Mouse (Mus musculus): ENCODE results near the gene Pdia5. TPM values are rescaled to one million over a fixed set of nuclear protein-coding genes. Genes with fewer than 3 reads are reported as not detected.

The Pdia5 gene
- polyA plus RNA-seq, 1 experiment from 2014 or later = 42.6 TPM

GRCm38 (mm10) chr16:35477273-35477672 is 13.4 kb downstream of the Pdia5 start:
- 81% methylated on average over 1 of the region's 1 CpGs for WGBS
- ATAC-seq (ENCODE audit: low FRiP score, low read depth) = no peak

DNA sequence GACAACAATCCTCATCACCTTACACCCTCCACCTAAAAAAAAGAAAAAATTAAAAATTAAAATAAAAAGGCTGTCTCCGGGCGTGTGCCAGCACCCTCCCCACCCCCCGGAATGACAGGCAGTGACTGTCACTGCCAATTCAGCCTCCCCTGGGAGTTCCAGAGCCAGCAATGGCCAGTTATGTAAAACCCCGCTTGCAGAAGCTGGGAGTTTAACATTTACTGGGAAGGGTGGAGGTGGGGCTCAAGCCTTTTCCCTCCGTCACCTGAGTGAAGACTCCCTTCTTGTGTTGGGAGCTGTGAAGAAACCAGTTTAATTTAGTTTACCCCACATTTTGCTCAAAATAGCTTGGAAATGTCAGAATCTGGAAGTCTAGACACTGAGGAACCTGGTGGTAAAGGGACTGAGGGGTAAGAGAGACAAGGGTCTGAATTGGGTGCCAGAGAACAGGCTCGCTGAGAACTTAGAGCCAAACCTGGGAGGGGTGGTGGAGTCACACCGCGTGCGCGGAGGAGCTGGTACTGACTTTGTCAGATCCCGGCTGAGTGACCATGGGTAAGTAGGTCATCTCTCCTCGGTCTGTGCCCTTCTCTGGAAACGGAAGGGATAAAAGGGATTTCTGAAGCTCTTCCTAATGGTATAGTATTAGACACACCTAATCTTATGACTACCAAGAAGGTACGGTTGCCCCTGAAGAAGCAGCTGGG is 18.0 kb downstream of the Pdia5 start:
- Histone ChIP-seq H3K27me3 (no peaks in the 10 kb centered on the region), H3K9ac (no peak overlapping the region), H3K4me3 (no peak overlapping the region), H3K4me1 (peaks cover 28% of the 10 kb centered on the region), H3K27ac (no peak overlapping the region), H3K4me2 (replicated peaks) (no peak overlapping the region), H3K36me3 (peaks cover 4% of the 10 kb centered on the region; the same call in 1 of the 2 replicates), H3K9me3 (no peaks in the 10 kb centered on the region)
- ATAC-seq (ENCODE audit: low FRiP score, low read depth) = no peak
- 91% methylated on average over 14 of the region's 14 CpGs for WGBS

More at GRCm38 (mm10) chr16:35477273-35477672, 13.4 kb downstream of the Pdia5 start:
- H3K27me3 ChIP-seq = no peaks in the 10 kb centered on the region
- no peak overlapping the region for H3K9ac ChIP-seq
- H3K4me1 ChIP-seq = peaks cover 24% of the 10 kb centered on the region
- no peaks in the 10 kb centered on the region for H3K36me3 ChIP-seq
- H3K9me3 ChIP-seq = no peaks in the 10 kb centered on the region; the same call in 1 of the 2 replicates
- H3K4me2 ChIP-seq (replicated peaks) = no peak overlapping the region
- H3K4me3 ChIP-seq = no peak overlapping the region
- H3K27ac ChIP-seq = no peak overlapping the region

- 87% methylated on average over 17 of the region's 17 CpGs for WGBS
- no peaks in the 10 kb centered on the region for H3K27me3 ChIP-seq
- H3K4me1 ChIP-seq = peaks cover 28% of the 10 kb centered on the region
- H3K4me2 ChIP-seq (replicated peaks) = no peak overlapping the region
- H3K9me3 ChIP-seq = no peaks in the 10 kb centered on the region
- no peak overlapping the region for H3K27ac ChIP-seq
- H3K9ac ChIP-seq = no peak overlapping the region
- peaks cover 5% of the 10 kb centered on the region; the same call in 1 of the 2 replicates for H3K36me3 ChIP-seq
- no peak overlapping the region for H3K4me3 ChIP-seq
- ATAC-seq (ENCODE audit: low FRiP score, low read depth) = no peak
Observed at GRCm38 (mm10) chr16:35471841-35472568, 18.7 kb downstream of the Pdia5 start.

DNA sequence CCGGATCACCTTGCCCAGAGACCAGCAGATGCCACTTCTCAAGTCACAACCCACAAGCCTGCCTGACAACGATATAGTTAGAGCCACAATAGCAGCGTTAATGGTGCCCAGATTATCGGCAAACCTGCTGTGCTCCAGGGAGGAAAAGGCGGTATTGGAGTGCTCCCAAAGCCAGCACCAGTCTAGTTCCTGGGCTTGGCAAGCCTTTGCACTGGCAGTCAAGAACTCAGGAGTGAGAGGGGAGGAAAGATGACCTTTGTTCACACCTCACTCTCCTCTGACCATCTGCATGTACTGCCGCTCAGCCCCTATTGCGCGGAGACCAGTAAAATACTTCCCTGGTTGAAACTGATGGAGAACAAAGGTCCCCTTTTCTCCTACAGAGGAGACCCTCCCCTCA is 19.7 kb downstream of the Pdia5 start:
- H3K4me3 ChIP-seq = no peak overlapping the region
- H3K9ac ChIP-seq = no peak overlapping the region
- WGBS = 80% methylated on average over 8 of the region's 8 CpGs
- peaks cover 8% of the 10 kb centered on the region for H3K36me3 ChIP-seq
- no peaks in the 10 kb centered on the region for H3K9me3 ChIP-seq
- ATAC-seq (ENCODE audit: low FRiP score, low read depth) = no peak
- H3K4me2 ChIP-seq (replicated peaks) = no peak overlapping the region
- peaks cover 28% of the 10 kb centered on the region for H3K4me1 ChIP-seq
- no peak overlapping the region for H3K27ac ChIP-seq
- H3K27me3 ChIP-seq = no peaks in the 10 kb centered on the region

DNA sequence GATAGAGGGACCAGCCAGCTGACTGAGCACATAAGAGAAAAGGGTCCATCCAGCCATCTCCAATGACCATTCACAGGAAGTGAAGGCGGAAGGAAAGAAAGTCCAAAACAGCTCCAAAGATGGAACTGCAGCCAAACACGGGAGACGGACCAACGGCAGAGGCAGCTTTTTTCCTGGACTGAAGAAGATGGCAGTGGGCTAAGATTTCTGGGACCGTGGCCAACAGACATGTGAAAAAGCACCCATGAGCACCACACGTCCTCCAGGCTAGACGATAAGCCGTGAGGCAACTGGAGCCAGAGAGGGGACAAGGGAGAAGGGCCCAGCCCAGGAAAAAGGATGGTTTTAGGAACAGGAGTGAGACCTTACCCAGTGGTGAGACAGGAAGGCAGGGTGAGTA is 20.6 kb downstream of the Pdia5 start:
- H3K27me3 ChIP-seq = no peaks in the 10 kb centered on the region
- H3K4me1 ChIP-seq = peaks cover 28% of the 10 kb centered on the region
- H3K4me3 ChIP-seq = no peak overlapping the region
- WGBS = 80% methylated on average over 8 of the region's 8 CpGs
- H3K36me3 ChIP-seq = peaks cover 16% of the 10 kb centered on the region
- H3K9ac ChIP-seq = no peak overlapping the region
- ATAC-seq (ENCODE audit: low FRiP score, low read depth) = no peak
- H3K9me3 ChIP-seq = no peaks in the 10 kb centered on the region
- no peak overlapping the region for H3K27ac ChIP-seq
- H3K4me2 ChIP-seq (replicated peaks) = no peak overlapping the region

GRCm38 (mm10) chr16:35469016-35469415 is 21.7 kb downstream of the Pdia5 start:
- Histone ChIP-seq H3K9me3 (no peaks in the 10 kb centered on the region), H3K27me3 (no peaks in the 10 kb centered on the region), H3K4me2 (replicated peaks) (no peak overlapping the region), H3K4me1 (peaks cover 19% of the 10 kb centered on the region), H3K36me3 (peaks cover 25% of the 10 kb centered on the region), H3K27ac (no peak overlapping the region), H3K9ac (no peak overlapping the region), H3K4me3 (no peak overlapping the region)
- WGBS = 81% methylated on average over 6 of the region's 6 CpGs
- ATAC-seq (ENCODE audit: low FRiP score, low read depth) = no peak

GRCm38 (mm10) chr16:35467044-35467443 is 23.6 kb downstream of the Pdia5 start:
- no peak overlapping the region for H3K9ac ChIP-seq
- ATAC-seq (ENCODE audit: low FRiP score, low read depth) = no peak
- H3K27ac ChIP-seq = no peak overlapping the region
- WGBS = 90% methylated on average over 2 of the region's 2 CpGs
- no peak overlapping the region for H3K4me3 ChIP-seq
- H3K27me3 ChIP-seq = no peaks in the 10 kb centered on the region
- no peak overlapping the region for H3K4me2 ChIP-seq (replicated peaks)
- no peaks in the 10 kb centered on the region for H3K9me3 ChIP-seq
- H3K4me1 ChIP-seq = peaks cover 17% of the 10 kb centered on the region; the same call in 1 of the 2 replicates
- H3K36me3 ChIP-seq = peaks cover 44% of the 10 kb centered on the region

GRCm38 (mm10) chr16:35465808-35466351 is 24.8 kb downstream of the Pdia5 start:
- Histone ChIP-seq H3K4me3 (no peak overlapping the region), H3K4me1 (peaks cover 10% of the 10 kb centered on the region; the same call in 1 of the 2 replicates), H3K9me3 (no peaks in the 10 kb centered on the region), H3K4me2 (replicated peaks) (no peak overlapping the region), H3K27me3 (no peaks in the 10 kb centered on the region), H3K27ac (no peak overlapping the region), H3K36me3 (peaks cover 53% of the 10 kb centered on the region), H3K9ac (no peak overlapping the region)
- no peak for ATAC-seq (ENCODE audit: low FRiP score, low read depth)
- 85% methylated on average over 4 of the region's 4 CpGs for WGBS

DNA sequence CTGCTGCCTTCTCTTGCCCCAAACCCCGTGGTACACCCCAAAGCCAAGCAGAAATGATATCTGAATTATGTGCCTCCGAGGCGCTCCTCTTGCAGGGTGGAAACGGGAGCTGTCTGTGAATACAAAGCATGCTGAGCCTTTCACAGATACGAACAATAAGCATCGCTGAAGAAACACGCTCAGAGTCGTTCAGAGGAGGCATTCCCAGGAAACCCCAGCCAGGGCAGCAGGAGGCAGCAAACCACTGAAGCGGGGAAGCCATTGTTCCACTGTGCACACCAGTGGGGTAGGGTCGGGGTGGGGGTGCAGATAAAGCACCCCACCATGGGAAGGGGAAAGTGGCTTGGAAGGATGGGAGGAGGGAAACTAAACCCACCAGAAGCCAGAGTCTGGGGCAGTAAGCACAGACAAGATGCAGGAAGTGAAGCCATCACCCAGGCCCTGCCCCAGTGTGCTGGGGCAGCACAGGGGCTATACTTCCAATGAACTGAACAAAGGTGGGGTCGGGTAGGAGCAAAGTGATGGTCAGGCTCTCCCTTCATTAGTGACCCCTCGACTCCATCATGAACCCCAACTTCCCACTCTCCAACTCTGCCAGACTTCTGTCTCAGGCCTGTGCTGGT is 25.9 kb downstream of the Pdia5 start:
- no peak overlapping the region for H3K27ac ChIP-seq
- H3K9me3 ChIP-seq = no peaks in the 10 kb centered on the region
- peaks cover 55% of the 10 kb centered on the region for H3K36me3 ChIP-seq
- no peaks in the 10 kb centered on the region for H3K27me3 ChIP-seq
- H3K9ac ChIP-seq = no peak overlapping the region
- 89% methylated on average over 12 of the region's 12 CpGs for WGBS
- H3K4me3 ChIP-seq = no peak overlapping the region
- H3K4me1 ChIP-seq = no peaks in the 10 kb centered on the region
- H3K4me2 ChIP-seq (replicated peaks) = no peak overlapping the region
- ATAC-seq (ENCODE audit: low FRiP score, low read depth) = no peak

DNA sequence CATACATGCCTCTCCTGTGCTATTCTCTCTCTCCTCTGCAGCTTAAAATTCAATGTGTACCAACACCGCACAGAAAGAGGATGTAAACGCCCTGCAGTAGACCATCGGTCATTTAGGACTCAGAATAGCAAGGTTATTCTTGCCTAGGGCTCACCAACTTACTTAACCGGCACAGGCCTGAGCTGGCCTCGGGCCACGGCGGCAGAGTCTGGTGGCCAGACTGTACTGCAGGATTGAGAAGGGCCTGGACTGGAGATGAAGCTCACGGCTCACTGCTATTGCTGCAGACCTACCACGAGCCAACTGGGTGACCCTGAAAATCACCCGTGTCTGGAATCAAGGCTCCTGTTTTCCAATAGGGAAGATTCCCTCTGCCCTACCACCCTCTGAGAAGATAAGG is 27.0 kb downstream of the Pdia5 start:
- Histone ChIP-seq H3K9me3 (no peaks in the 10 kb centered on the region), H3K4me3 (no peak overlapping the region), H3K4me1 (no peaks in the 10 kb centered on the region), H3K27me3 (no peaks in the 10 kb centered on the region), H3K36me3 (peaks cover 57% of the 10 kb centered on the region), H3K4me2 (replicated peaks) (no peak overlapping the region), H3K27ac (no peak overlapping the region), H3K9ac (no peak overlapping the region)
- 93% methylated on average over 10 of the region's 10 CpGs for WGBS
- ATAC-seq (ENCODE audit: low FRiP score, low read depth) = no peak

- no peak overlapping the region for H3K9ac ChIP-seq
- H3K27ac ChIP-seq = no peak overlapping the region
- no peaks in the 10 kb centered on the region for H3K27me3 ChIP-seq
- H3K4me3 ChIP-seq = no peak overlapping the region
- 91% methylated on average over 7 of the region's 7 CpGs for WGBS
- H3K4me2 ChIP-seq (replicated peaks) = no peak overlapping the region
- ATAC-seq (ENCODE audit: low FRiP score, low read depth) = no peak
- no peaks in the 10 kb centered on the region for H3K4me1 ChIP-seq
- peaks cover 60% of the 10 kb centered on the region for H3K36me3 ChIP-seq
- no peaks in the 10 kb centered on the region for H3K9me3 ChIP-seq
Observed at GRCm38 (mm10) chr16:35462955-35463354, 27.7 kb downstream of the Pdia5 start.

DNA sequence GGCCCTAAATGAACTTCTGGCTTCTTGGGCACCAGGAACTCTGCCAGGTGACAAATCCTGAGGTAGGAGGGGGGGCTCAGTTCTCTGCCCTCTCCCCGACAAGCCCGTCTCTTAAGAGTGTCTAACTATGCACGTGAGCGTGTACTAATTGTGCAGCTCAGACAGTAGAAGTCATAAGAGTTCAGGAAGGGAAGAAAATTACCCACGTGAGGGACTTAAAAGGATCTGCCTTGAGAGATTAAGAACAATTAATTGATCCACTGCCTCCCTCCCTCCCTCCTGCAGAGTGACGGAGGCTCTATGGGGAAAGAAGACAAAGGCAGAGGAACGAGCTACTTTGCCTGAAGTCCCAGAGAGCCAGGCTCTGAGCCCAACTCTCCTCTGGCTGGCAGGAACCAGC is 31.1 kb downstream of the Pdia5 start:
- H3K4me2 ChIP-seq (replicated peaks) = no peak overlapping the region
- WGBS = 77% methylated on average over 6 of the region's 7 CpGs
- H3K4me3 ChIP-seq = no peak overlapping the region
- ATAC-seq (ENCODE audit: low FRiP score, low read depth) = no peak
- no peaks in the 10 kb centered on the region for H3K9me3 ChIP-seq
- H3K27me3 ChIP-seq = no peaks in the 10 kb centered on the region
- H3K27ac ChIP-seq = no peak overlapping the region
- H3K36me3 ChIP-seq = peaks cover 65% of the 10 kb centered on the region
- no peak overlapping the region for H3K9ac ChIP-seq
- H3K4me1 ChIP-seq = no peaks in the 10 kb centered on the region
